ENCODE assay signal across 15 mouse cellular contexts in genomic region chr4:45896425-45897081, GRCm38 (mm10). TPM values are rescaled to one million over a fixed set of nuclear protein-coding genes. Genes with fewer than 3 reads are reported as not detected.
DNase-seq lines count a peak whose midpoint lies in the region; ATAC-seq and TF ChIP-seq lines count a peak whose summit lies in the region.
"Had no signal": no experiment of that assay in that cellular context is flagged by ENCODE, and none has a peak within 500 bp of the region (broad histone marks: within the 10 kb centered on the region; RNA-seq: fewer than 3 reads in every experiment).

No protein-coding gene starts in this region.

- H3K27me3 ChIP-seq in lung, postnatal 0 days (replicated peaks; ENCODE audit: insufficient read depth, low read length), result no peaks in the 10 kb centered on the region
- peaks cover 4% of the 10 kb centered on the region; the same call in 1 of the 2 replicates for H3K27me3 ChIP-seq in kidney, embryonic 15.5 days
- no peaks in the 10 kb centered on the region for H3K27me3 ChIP-seq in stomach, embryonic 16.5 days (ENCODE audit: control insufficient read depth, insufficient read depth, low read length)
- H3K27me3 ChIP-seq: neural tube, embryonic 12.5 days had no signal

- TF ChIP-seq EP300 in lung, postnatal 0 days (IDR thresholded peaks at IDR 0.05), result no peak

- peak; percentile 8 for DNase-seq in embryo, embryonic 11 days
- DNase-seq in embryo, embryonic 10 days (ENCODE audit: low spot score), result no peak
- no peak for DNase-seq in lung, postnatal 0 days (ENCODE audit: low spot score)
- DNase-seq in lung, postnatal 14 days, result no peak
- no peak for DNase-seq in cerebellum, adult 11-12 months
- no peak for DNase-seq in left cerebral cortex, postnatal 10 days (ENCODE audit: extremely low spot score in 1 of 2, low spot score in 2 of 2)
- DNase-seq: adrenal gland, postnatal 14 days; cerebellum, adult 18-20 months; heart, postnatal 10 days had no signal

- H3K4me1 ChIP-seq in lung, postnatal 0 days (ENCODE audit: insufficient read depth, low read depth, low read length), result no peaks in the 10 kb centered on the region
- 0 out of 2 replicates have a peak, but pooled peaks cover 2% of the 10 kb centered on the region for H3K4me1 ChIP-seq in kidney, embryonic 15.5 days
- H3K4me1 ChIP-seq in stomach, embryonic 16.5 days (ENCODE audit: control insufficient read depth, insufficient read depth, low read length), result no peaks in the 10 kb centered on the region
- H3K4me1 ChIP-seq: neural tube, embryonic 12.5 days had no signal

- 12% methylated on average over 16 of the region's 16 CpGs for WGBS in lung, postnatal 0 days
- WGBS in kidney, embryonic 15.5 days, result 14% methylated on average over 16 of the region's 16 CpGs
- 9% methylated on average over 16 of the region's 16 CpGs for WGBS in stomach, embryonic 16.5 days

- H3K9ac ChIP-seq in lung, postnatal 0 days (replicated peaks; ENCODE audit: low read depth), result no peak overlapping the region
- no peak overlapping the region for H3K9ac ChIP-seq in kidney, embryonic 15.5 days
- no peak overlapping the region; the same call in 1 of the 2 replicates for H3K9ac ChIP-seq in stomach, embryonic 16.5 days (ENCODE audit: low read length)
- H3K9ac ChIP-seq: neural tube, embryonic 12.5 days had no signal

- intact Hi-C loops in left cerebral cortex, postnatal 10 days (cut with DNase I), result no loop called here

- TF ChIP-seq CTCF in lung, postnatal 0 days (IDR thresholded peaks at IDR 0.05), result peak; percentile 19; the same call in 1 of the 2 replicates

- H3K27ac ChIP-seq in lung, postnatal 0 days (ENCODE audit: low read length), result no peak overlapping the region
- H3K27ac ChIP-seq in kidney, embryonic 15.5 days, result peak overlapping the region; percentile 71
- no peak overlapping the region for H3K27ac ChIP-seq in stomach, embryonic 16.5 days (ENCODE audit: low read length)
- H3K27ac ChIP-seq: neural tube, embryonic 12.5 days had no signal

- H3K36me3 ChIP-seq in lung, postnatal 0 days (ENCODE audit: insufficient read depth, low read length), result no peaks in the 10 kb centered on the region
- no peaks in the 10 kb centered on the region for H3K36me3 ChIP-seq in kidney, embryonic 15.5 days
- no peaks in the 10 kb centered on the region for H3K36me3 ChIP-seq in stomach, embryonic 16.5 days (ENCODE audit: control insufficient read depth, insufficient read depth, low read length)
- H3K36me3 ChIP-seq: neural tube, embryonic 12.5 days had no signal

- no peak for ATAC-seq in lung, postnatal 0 days
- ATAC-seq in kidney, embryonic 15.5 days (replicated peaks; ENCODE audit: low FRiP score), result peak; percentile 68
- peak; percentile 63 for ATAC-seq in stomach, embryonic 16.5 days (ENCODE audit: insufficient read depth, low FRiP score)

- H3K9me3 ChIP-seq in lung, postnatal 0 days (ENCODE audit: low read length), result no peaks in the 10 kb centered on the region
- H3K9me3 ChIP-seq in kidney, embryonic 15.5 days (replicated peaks), result no peaks in the 10 kb centered on the region
- no peaks in the 10 kb centered on the region for H3K9me3 ChIP-seq in stomach, embryonic 16.5 days (replicated peaks; ENCODE audit: control insufficient read depth, low read length)
- H3K9me3 ChIP-seq: neural tube, embryonic 12.5 days had no signal

- H3K4me2 ChIP-seq in lung, postnatal 0 days (replicated peaks; ENCODE audit: low read depth, low read length), result no peak overlapping the region
- H3K4me2 ChIP-seq in kidney, embryonic 15.5 days, result peak overlapping the region; percentile 32; the same call in 1 of the 2 replicates
- no peak overlapping the region for H3K4me2 ChIP-seq in stomach, embryonic 16.5 days (ENCODE audit: low read depth, low read length)
- H3K4me2 ChIP-seq: neural tube, embryonic 12.5 days had no signal

- no peak overlapping the region for H3K4me3 ChIP-seq in lung, postnatal 0 days (ENCODE audit: low read depth, low read length)
- no peak overlapping the region for H3K4me3 ChIP-seq in kidney, embryonic 15.5 days (replicated peaks)
- H3K4me3 ChIP-seq in stomach, embryonic 16.5 days (replicated peaks; ENCODE audit: low read length), result no peak overlapping the region
- H3K4me3 ChIP-seq: neural tube, embryonic 12.5 days had no signal

RNA-seq across cellular contexts. Expression of gene Ccdc180, which starts 6.5 kb away (rescaled TPM):
- polyA plus RNA-seq in lung, postnatal 0 days (2015; fragmentation: Nextera tagmentation; extraction: Ambion mirVana), result 1.4 and 2.9 TPM in 2 replicates
- 0.35 and 0.58 TPM in 2 replicates for polyA plus RNA-seq in kidney, embryonic 15.5 days (2015; fragmentation: Nextera tagmentation; extraction: Ambion mirVana)
- polyA plus RNA-seq in stomach, embryonic 16.5 days (2015; fragmentation: Nextera tagmentation; extraction: Ambion mirVana), result 0.22 and 0.28 TPM in 2 replicates
- under 1 TPM; 0.08 to 0.21 TPM for total RNA-seq in left cerebral cortex, postnatal 10 days (2021)
- total RNA-seq: gastrocnemius, adult 18-20 months; heart, postnatal 10 days had no signal
- polyA plus RNA-seq: neural tube, embryonic 12.5 days had no signal

RNA-seq across cellular contexts. Expression of gene Stra6l, which starts 48.1 kb away (rescaled TPM):
- 0.05 TPM in 1 of 2 replicates, not detected in the other for polyA plus RNA-seq in lung, postnatal 0 days (2015; fragmentation: Nextera tagmentation; extraction: Ambion mirVana)
- 0.57 and 0.84 TPM in 2 replicates for polyA plus RNA-seq in kidney, embryonic 15.5 days (2015; fragmentation: Nextera tagmentation; extraction: Ambion mirVana)
- 0.99 and 1.3 TPM in 2 replicates for polyA plus RNA-seq in stomach, embryonic 16.5 days (2015; fragmentation: Nextera tagmentation; extraction: Ambion mirVana)
- not detected for total RNA-seq in left cerebral cortex, postnatal 10 days (2021)
- total RNA-seq: gastrocnemius, adult 18-20 months; heart, postnatal 10 days; left cerebral cortex, postnatal 36 days; megakaryocyte progenitor cell, adult 5-6 weeks had no signal
